Mouse (Mus musculus): Measurements from ENCODE around the gene Ints6l. TPM values are rescaled to one million over a fixed set of nuclear protein-coding genes. Genes with fewer than 3 reads are reported as not detected.
"Not testable (repeated sequence)": the region's sequence is repeated elsewhere in the genome, so short reads cannot be mapped to it uniquely, and the experiment has no call there.

The Ints6l gene
- total RNA-seq, 2 experiments from 2014 or later, result 19.4 to 31.1 TPM

DNA sequence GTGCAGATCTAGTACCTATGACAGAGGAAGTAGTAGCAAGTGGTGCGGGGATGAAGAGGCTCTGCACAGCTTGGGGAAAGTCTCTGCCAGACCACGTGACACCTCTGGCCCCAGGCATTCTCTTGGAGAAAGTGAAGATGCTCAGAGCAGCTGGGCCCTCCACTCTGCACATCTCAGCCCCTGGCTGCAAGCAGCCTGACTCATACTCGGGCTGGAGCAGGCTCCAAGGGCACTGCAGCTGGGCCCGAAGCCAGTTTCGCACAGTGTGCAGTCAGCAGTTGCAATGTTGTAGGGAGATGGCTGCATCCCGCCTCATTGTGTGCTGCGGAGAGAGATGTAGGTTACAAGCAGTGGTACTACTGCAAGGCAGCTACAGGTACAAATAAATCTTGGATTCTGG is 42.6 kb downstream of the Ints6l start:
- peak in 1 of 2 experiments; percentile 29 for DNase-seq (ENCODE audit: low spot score in 2 of 2)

DNA sequence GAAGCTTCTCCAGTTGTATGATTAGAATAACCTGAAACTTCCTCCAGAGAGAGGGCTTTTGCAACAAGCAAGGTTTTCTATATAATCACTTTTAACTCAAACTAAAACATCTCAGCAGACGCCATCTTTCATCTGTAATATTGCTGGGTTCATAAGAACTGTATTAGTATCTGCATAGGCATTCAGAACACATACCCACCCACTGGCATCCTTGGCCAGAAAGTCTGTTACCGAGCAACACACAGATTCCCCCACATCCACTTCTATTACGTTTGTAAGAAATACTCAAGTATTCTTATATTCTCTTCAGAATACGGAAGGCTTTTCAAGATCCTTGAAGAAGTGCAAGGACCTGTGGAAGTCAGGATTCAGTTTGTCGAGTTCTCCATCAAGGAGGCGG is 69.8 kb downstream of the Ints6l start, which contains the start of gene Gm10477:
Gm10477 (plus strand) TSS at position 301 of the 400 bp plus-strand sequence.
- not testable (repeated sequence) for DNase-seq (ENCODE audit: low spot score in 2 of 2)

DNA sequence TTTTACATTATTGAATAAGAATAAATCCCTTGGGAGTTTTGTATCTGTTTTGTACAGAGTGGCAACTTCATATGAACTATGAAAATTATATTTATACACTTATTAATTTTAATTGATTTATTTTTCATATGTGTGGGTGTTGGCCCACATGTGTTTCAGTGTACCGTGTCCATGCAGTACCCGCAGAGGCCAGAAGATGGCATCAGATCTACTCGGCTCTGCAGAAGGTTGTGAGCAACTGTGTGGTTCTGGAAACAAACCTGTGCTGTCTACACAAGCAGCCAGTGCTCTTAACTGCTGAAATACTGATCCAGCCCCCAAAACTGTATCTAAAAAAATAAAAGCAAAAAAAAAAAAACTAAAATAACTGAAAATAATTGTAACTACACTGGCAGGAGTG is 76.6 kb downstream of the Ints6l start:
- DNase-seq (ENCODE audit: low spot score in 2 of 2), result peak; percentile 50 to 58

DNA sequence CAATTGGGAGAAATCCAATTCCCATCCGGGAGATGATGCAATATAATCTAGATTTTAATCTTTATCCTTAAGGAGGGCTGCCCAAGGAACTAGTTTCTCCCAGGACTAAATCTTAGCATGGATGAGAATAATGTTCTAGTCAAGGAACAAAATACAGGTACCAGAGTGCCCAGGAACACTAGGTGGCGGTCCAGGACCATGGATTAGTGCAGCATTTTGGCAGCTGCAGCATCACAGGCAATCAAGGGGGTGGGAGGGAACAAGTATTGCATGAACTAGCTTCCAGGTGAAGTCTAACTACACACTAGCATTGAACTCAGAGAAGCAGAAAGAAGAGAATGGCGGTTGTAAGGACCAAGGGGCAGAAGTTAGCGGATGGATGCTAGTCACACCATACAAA is 82.5 kb downstream of the Ints6l start:
- no peak for DNase-seq (ENCODE audit: low spot score in 2 of 2)

DNA sequence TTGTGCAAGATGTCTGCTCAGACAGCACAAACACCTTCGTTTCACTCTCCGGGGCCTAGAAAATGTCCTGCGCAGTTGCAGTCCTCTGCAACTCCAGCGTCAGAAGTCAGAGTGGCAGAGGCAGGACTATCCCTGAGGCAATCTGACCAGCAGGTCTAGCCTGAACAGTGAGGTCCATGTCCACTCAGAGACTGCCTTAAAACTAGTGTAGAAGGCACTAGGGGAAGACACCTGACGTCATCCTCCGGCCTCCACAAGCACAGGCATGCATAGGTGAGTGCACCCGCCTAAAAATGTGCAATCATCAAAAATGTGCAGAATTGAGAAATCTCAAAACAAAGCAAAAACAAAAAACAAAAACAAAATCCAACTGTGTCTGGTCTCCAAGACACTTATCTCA is 94.8 kb downstream of the Ints6l start, which contains the start of gene Gm648:
Gm648 (minus strand) TSS at position 101 of the 400 bp plus-strand sequence.
- DNase-seq (ENCODE audit: low spot score in 2 of 2), result no peak

DNA sequence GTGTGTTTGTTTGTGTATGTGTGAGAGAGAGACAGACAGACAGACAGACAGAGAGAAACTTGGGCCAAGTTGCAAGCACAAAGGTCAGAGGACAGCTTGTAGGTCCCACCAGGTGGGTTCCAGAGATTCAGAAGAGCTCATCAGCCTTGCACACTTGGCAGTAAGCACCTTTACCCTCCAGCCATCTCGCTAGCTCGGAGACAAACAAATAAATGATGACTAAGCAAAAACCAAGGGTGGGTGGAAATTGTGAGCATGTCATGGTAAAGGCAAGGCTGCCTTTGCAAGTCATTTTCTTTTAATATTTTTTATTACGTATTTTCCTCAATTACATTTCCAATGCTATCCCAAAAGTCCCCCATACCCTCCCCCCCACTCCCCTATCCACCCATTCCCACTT is 98.9 kb downstream of the Ints6l start:
- no peak for DNase-seq (ENCODE audit: low spot score in 2 of 2)

Other genes with a start within 250 kb of the Ints6l start
- not detected for gene Gm773, start 242.0 kb upstream of the Ints6l start, total RNA-seq (2021)
- gene Zfp449, start 108.5 kb upstream of the Ints6l start, total RNA-seq (2021), result 1 to 10 TPM; 1.9 to 3.5 TPM
- gene Smim10l2a, start 80.3 kb upstream of the Ints6l start, total RNA-seq (2021), result under 1 TPM; 0.30 to 0.54 TPM
- not detected for gene Gm2174, start 6.9 kb upstream of the Ints6l start, total RNA-seq (2021)
- gene Gm10477, start 69.9 kb downstream of the Ints6l start, total RNA-seq (2021), result not detected
- gene Gm648, start 94.7 kb downstream of the Ints6l start, total RNA-seq (2021), result not detected
- gene Mmgt1, start 143.2 kb downstream of the Ints6l start, total RNA-seq (2021), result 10 to 100 TPM; 28.4 to 29.8 TPM
- 10 to 100 TPM; 27.8 to 31.0 TPM for gene Slc9a6, start 154.9 kb downstream of the Ints6l start, total RNA-seq (2021)

Measured in adrenal gland, adult 18-20 months (tissue).